Mouse (Mus musculus) kidney, adult 2 months (tissue): ENCODE data around the gene Slc5a10.

Experiments used
- CTCF ChIP-seq: fragments of 200-500 bp; conservative IDR thresholded peaks from 2 replicates; pipeline ENCODE4 v1.5.1; 2011; ENCODE audit warnings: low read depth, mild to moderate bottlenecking, control low read depth, low read length, moderate library complexity, mixed read lengths; ENCODE audit not compliant: insufficient read depth, insufficient read length
- POLR2A ChIP-seq: fragments of 200-500 bp; IDR thresholded peaks from one replicate; pipeline ENCODE4 v1.6.1; 2011; ENCODE audit warnings: low read depth, low read length, control low read depth

GRCm38 (mm10) chr11:61751612-61752011, 31.0 kb upstream of the Slc5a10 start:
- peak; percentile 65 for TF ChIP-seq CTCF
- TF ChIP-seq POLR2A = no peak
